Mouse (Mus musculus): ENCODE measurements around the gene Plekhg1. TPM values are rescaled to one million over a fixed set of nuclear protein-coding genes. Genes with fewer than 3 reads are reported as not detected.

Gene Plekhg1
- total and polyA plus RNA-seq, 2 experiments from 2014 or later, result 4.1 to 14.3 TPM

GRCm38 (mm10) chr10:3980231-3980630 lies 240.1 kb downstream of the Plekhg1 start:
- no peaks in the 10 kb centered on the region for H3K9me3 ChIP-seq (replicated peaks; ENCODE audit: control insufficient read depth, low read length)
- ATAC-seq (ENCODE audit: insufficient read depth, low read depth) (no peak), DNase-seq (ENCODE audit: low spot score) (no peak)
- no peaks in the 10 kb centered on the region for H3K4me1 ChIP-seq (ENCODE audit: control insufficient read depth, insufficient read depth)
- H3K9ac ChIP-seq (replicated peaks; ENCODE audit: low read depth, low read length), result no peak overlapping the region
- WGBS, result 66% methylated on average over 4 of the region's 4 CpGs
- no peak overlapping the region for H3K27ac ChIP-seq (ENCODE audit: low read depth)
- TF ChIP-seq EP300 (IDR thresholded peaks at IDR 0.05; ENCODE audit: low read depth) (no peak), CTCF (IDR thresholded peaks at IDR 0.05; ENCODE audit: low read depth) (no peak)
- H3K4me2 ChIP-seq (ENCODE audit: low read depth, low read length), result no peak overlapping the region
- no peaks in the 10 kb centered on the region for H3K27me3 ChIP-seq (ENCODE audit: control insufficient read depth, insufficient read depth, low read length)
- no peak overlapping the region for H3K4me3 ChIP-seq (ENCODE audit: low read depth, low read length)
- peaks cover 13% of the 10 kb centered on the region for H3K36me3 ChIP-seq (replicated peaks; ENCODE audit: control insufficient read depth, insufficient read depth, low read length)

GRCm38 (mm10) chr10:3990295-3990883 lies 250.2 kb downstream of the Plekhg1 start:
- Histone ChIP-seq H3K4me3 (ENCODE audit: low read depth, low read length) (no peak overlapping the region), H3K36me3 (replicated peaks; ENCODE audit: control insufficient read depth, insufficient read depth, low read length) (peaks cover 16% of the 10 kb centered on the region; the same call in 1 of the 2 replicates), H3K4me2 (ENCODE audit: low read depth, low read length) (no peak overlapping the region), H3K27ac (ENCODE audit: low read depth) (no peak overlapping the region), H3K9ac (replicated peaks; ENCODE audit: low read depth, low read length) (no peak overlapping the region), H3K4me1 (ENCODE audit: control insufficient read depth, insufficient read depth) (no peaks in the 10 kb centered on the region), H3K9me3 (replicated peaks; ENCODE audit: control insufficient read depth, low read length) (no peaks in the 10 kb centered on the region), H3K27me3 (ENCODE audit: control insufficient read depth, insufficient read depth, low read length) (no peaks in the 10 kb centered on the region)
- DNase-seq (ENCODE audit: low spot score), result no peak
- TF ChIP-seq EP300 (IDR thresholded peaks at IDR 0.05; ENCODE audit: low read depth), result no peak
- TF ChIP-seq CTCF (IDR thresholded peaks at IDR 0.05; ENCODE audit: low read depth), result no peak
- ATAC-seq (ENCODE audit: insufficient read depth, low read depth), result no peak
- WGBS, result 92% methylated on average over 6 of the region's 6 CpGs

- Histone ChIP-seq H3K4me2 (ENCODE audit: low read depth, low read length) (no peak overlapping the region), H3K27ac (ENCODE audit: low read depth) (no peak overlapping the region), H3K9ac (replicated peaks; ENCODE audit: low read depth, low read length) (no peak overlapping the region), H3K9me3 (replicated peaks; ENCODE audit: control insufficient read depth, low read length) (no peaks in the 10 kb centered on the region), H3K4me3 (ENCODE audit: low read depth, low read length) (no peak overlapping the region), H3K4me1 (ENCODE audit: control insufficient read depth, insufficient read depth) (no peaks in the 10 kb centered on the region), H3K36me3 (replicated peaks; ENCODE audit: control insufficient read depth, insufficient read depth, low read length) (peaks cover 9% of the 10 kb centered on the region; the same call in 1 of the 2 replicates), H3K27me3 (ENCODE audit: control insufficient read depth, insufficient read depth, low read length) (no peaks in the 10 kb centered on the region)
- ATAC-seq (ENCODE audit: insufficient read depth, low read depth) (no peak), DNase-seq (ENCODE audit: low spot score) (no peak)
- TF ChIP-seq CTCF (IDR thresholded peaks at IDR 0.05; ENCODE audit: low read depth) (no peak), EP300 (IDR thresholded peaks at IDR 0.05; ENCODE audit: low read depth) (no peak)
- 76% methylated on average over 8 of the region's 8 CpGs for WGBS
These were observed 253.4 kb downstream of the Plekhg1 start for GRCm38 (mm10) chr10:3993365-3994102.

- H3K4me2 ChIP-seq (ENCODE audit: low read depth, low read length), result no peak overlapping the region
- 82% methylated on average over 4 of the region's 4 CpGs for WGBS
- DNase-seq (ENCODE audit: low spot score) (no peak), ATAC-seq (ENCODE audit: insufficient read depth, low read depth) (no peak)
- no peaks in the 10 kb centered on the region for H3K9me3 ChIP-seq (replicated peaks; ENCODE audit: control insufficient read depth, low read length)
- peak; percentile 7; the same call in 1 of the 2 replicates for TF ChIP-seq CTCF (IDR thresholded peaks at IDR 0.05; ENCODE audit: low read depth)
- no peak for TF ChIP-seq EP300 (IDR thresholded peaks at IDR 0.05; ENCODE audit: low read depth)
- no peak overlapping the region for H3K4me3 ChIP-seq (ENCODE audit: low read depth, low read length)
- no peak overlapping the region for H3K9ac ChIP-seq (replicated peaks; ENCODE audit: low read depth, low read length)
- H3K36me3 ChIP-seq (replicated peaks; ENCODE audit: control insufficient read depth, insufficient read depth, low read length), result 0 out of 2 replicates have a peak, but pooled peaks cover under 1% of the 10 kb centered on the region
- no peaks in the 10 kb centered on the region for H3K4me1 ChIP-seq (ENCODE audit: control insufficient read depth, insufficient read depth)
- H3K27me3 ChIP-seq (ENCODE audit: control insufficient read depth, insufficient read depth, low read length), result no peaks in the 10 kb centered on the region
- no peak overlapping the region for H3K27ac ChIP-seq (ENCODE audit: low read depth)
These were observed 255.1 kb downstream of the Plekhg1 start for GRCm38 (mm10) chr10:3995277-3995676.

GRCm38 (mm10) chr10:3996170-3996876 lies 256.2 kb downstream of the Plekhg1 start:
- no peaks in the 10 kb centered on the region for H3K9me3 ChIP-seq (replicated peaks; ENCODE audit: control insufficient read depth, low read length)
- DNase-seq (ENCODE audit: low spot score), result peak; percentile 85
- WGBS, result 48% methylated on average over 15 of the region's 15 CpGs
- TF ChIP-seq CTCF (IDR thresholded peaks at IDR 0.05; ENCODE audit: low read depth), result peak; percentile 76
- no peak for TF ChIP-seq EP300 (IDR thresholded peaks at IDR 0.05; ENCODE audit: low read depth)
- H3K27me3 ChIP-seq (ENCODE audit: control insufficient read depth, insufficient read depth, low read length), result no peaks in the 10 kb centered on the region
- ATAC-seq (ENCODE audit: insufficient read depth, low read depth), result peak; percentile 60; the same call in 1 of the 2 replicates
- no peak overlapping the region for H3K4me3 ChIP-seq (ENCODE audit: low read depth, low read length)
- no peak overlapping the region for H3K9ac ChIP-seq (replicated peaks; ENCODE audit: low read depth, low read length)
- no peaks in the 10 kb centered on the region for H3K36me3 ChIP-seq (replicated peaks; ENCODE audit: control insufficient read depth, insufficient read depth, low read length)
- no peak overlapping the region for H3K4me2 ChIP-seq (ENCODE audit: low read depth, low read length)
- H3K4me1 ChIP-seq (ENCODE audit: control insufficient read depth, insufficient read depth), result no peaks in the 10 kb centered on the region
- H3K27ac ChIP-seq (ENCODE audit: low read depth), result no peak overlapping the region
